Mouse (Mus musculus): Measurements from ENCODE around the gene Itpr1. TPM values are rescaled to one million over a fixed set of nuclear protein-coding genes. Genes with fewer than 3 reads are reported as not detected.

The Itpr1 gene
- polyA plus RNA-seq, 1 experiment, result 64.6 TPM

DNA sequence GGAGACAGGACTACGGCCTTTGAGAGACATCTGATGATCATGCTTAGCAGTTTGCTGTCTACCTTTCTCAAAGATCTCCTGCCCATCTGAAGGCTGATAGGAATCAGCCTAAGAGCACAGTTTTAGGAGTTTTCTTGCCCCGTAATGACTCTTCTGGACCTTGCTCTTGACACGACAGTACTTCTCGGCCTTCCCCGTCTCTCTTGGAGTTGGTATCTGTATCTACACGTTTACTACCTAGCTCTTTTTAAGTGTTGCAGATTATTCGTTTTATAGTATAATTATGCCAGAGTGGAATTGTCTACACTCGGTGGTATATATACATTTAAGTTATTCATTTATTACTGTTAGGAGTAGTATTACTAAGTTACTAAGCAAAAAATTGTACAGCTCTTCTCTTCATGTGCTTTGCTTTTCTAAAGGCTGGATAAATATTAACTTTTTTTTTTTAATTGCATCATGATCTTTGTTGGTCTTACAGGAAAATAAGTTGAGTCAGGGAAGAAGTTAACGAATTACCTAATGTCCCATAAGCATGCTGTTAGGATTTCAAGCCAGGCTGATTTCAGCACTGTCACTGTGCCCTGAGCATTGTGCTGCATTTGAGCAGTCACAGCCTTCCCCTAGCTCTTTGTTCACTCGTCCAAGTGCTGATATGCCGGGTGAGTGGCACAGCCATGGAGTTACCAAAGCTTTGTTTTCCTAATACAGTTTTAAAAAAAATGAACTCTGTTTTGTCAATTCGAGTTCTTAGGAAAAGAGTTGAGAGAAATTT is 64.9 kb downstream of the Itpr1 start:
- no peak for DNase-seq (ENCODE audit: low spot score)

DNA sequence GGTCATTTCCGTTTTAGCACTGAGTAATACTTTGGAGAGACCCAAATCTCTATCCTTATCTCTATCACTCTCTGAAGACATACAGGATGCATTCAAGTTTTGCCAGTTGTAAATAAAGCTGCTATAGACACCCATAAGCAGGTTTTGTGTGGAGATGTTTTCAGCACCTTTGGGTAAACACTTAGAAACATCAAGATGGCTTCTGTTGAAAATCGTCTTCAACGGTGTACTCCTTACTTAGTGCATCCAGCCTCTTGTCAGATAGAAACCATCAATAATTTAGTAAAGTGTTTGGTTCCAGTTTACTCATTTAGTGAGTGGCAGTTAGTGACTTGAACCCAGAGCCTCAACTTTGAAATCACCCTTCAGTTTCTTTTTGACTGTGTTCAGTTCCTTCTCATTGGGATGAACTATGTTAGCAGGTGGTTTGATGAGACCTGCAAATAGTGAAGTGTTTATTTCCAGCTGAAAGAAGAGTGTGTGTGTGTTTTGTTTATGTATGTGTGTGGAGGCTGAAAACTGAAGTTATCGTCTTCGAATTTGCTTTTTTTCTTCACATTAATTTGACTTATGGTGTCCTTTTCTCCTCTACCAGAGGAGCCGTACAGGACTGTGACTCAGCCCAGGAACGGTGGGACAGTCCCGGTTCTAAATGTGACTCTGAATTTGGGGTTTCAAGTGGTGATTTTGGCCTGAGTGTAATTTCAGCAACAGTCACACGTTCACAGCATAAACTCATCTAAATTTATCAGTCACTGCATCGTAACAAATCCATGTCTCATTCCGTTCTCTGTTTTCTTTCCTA is 66.1 kb downstream of the Itpr1 start:
- DNase-seq (ENCODE audit: low spot score), result no peak

DNA sequence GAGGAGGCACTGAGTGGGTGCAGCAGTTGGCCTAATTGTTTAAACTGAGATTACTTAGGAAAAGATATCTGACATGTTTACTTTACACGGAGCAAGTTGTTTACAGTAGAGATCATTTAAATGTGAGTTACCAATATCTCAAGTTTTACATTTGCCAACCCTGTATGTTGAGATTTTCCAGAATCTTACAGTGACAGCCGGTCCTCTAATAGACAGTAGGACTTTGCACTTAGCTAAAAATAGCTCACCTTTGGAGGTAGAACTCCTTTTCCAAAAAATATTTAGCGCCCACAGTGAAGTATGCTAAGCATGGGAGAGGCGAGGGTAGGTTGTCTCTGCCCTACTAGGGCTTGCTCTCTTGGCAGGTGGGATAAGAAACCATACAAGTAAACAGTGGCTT is 69.2 kb downstream of the Itpr1 start:
- DNase-seq (ENCODE audit: low spot score), result no peak

DNA sequence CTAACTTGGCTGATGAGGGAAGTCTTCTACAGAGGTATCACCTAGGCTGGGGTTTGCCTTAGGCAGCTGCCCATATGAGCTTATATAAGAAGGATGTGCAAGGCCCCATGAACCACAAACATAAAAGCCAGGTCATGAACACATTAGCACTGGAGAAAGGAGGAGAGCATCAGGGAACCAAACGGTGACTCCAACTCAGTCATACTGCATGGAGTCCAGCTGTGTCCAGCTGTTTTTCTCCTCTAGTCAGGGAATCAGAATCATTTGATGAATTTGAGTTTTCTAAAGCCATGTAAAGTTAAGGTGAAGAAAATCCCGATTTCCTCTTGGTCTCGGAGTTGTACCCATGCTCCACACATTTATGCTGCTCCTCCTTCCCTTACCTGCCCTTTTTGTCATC is 69.7 kb downstream of the Itpr1 start:
- DNase-seq (ENCODE audit: low spot score), result no peak

DNA sequence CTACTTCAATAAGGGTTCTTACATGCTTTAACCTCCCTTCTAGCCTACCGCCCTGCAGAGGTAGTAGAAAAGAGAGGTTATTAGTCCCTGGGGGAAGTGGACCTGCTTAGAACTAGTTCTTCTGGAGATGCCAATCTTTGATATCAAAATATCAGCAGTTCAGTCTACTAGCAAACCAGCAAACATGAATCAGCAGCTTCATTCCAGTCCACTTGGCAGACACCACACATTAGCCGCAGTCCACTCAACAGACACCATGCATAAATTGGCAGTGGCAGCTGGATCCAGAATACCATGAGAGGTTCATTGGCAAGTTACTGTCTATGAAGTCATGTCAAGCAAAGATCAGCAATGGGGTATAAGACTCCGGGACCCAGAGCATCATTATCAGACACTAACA is 71.8 kb downstream of the Itpr1 start:
- no peak for DNase-seq (ENCODE audit: low spot score)

DNA sequence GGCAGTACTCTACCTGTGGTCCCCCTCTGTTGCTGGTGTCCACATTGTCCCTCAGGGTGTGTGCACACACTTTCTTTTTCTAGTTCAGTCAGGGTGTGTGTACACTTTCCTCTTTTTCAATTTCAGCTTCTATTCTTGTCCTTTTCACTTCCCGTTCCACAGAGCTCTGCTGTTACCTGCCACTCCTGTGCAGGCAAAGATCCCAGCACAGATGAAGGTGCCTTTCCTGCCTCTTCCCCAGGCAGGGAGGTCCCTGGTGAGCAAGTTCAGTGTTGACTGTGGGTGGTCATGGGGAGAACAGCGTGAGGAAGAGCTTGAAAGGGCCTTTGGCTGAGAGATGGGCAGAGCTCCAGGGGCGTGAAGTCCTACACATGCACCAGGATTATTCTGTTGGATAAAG is 76.1 kb downstream of the Itpr1 start:
- DNase-seq (ENCODE audit: low spot score), result no peak

DNA sequence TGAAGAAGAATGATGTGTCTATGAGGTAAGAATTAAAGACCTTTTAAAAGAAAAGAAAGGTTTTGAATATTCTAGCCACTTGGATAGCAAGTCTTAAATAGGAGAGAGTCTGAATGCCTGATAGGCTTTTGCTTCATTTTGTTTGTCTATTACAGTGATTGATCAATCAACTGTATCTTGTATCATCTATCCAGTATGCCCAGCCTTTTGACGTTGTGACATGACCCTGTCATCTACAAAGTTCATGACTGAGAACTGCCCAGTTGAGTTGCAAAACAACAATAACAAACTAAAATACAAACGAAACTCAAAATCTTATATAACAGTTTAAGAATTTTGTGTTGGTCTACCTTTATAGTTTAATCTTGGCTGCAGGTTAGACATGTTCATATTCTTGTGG is 78.1 kb downstream of the Itpr1 start:
- no peak for DNase-seq (ENCODE audit: low spot score)

DNA sequence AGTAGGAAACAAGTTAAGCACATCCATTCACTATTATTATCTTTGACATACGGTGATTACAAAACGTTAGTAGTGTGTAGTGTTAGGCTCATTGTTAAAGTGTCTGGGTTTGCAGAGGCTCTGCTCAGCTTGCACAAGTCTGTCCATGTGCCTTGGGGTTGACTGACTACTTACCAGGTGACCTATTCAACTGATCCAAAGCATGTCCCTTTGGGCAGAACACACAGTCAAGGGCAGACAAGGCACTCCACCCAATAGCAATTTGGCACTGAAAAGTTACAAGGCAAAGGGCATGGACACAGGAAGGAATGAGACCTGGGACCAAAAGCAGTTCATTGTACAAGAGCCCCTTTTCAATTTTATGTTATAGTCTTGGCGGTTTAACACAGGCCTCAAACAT is 78.7 kb downstream of the Itpr1 start:
- DNase-seq (ENCODE audit: low spot score), result no peak

DNA sequence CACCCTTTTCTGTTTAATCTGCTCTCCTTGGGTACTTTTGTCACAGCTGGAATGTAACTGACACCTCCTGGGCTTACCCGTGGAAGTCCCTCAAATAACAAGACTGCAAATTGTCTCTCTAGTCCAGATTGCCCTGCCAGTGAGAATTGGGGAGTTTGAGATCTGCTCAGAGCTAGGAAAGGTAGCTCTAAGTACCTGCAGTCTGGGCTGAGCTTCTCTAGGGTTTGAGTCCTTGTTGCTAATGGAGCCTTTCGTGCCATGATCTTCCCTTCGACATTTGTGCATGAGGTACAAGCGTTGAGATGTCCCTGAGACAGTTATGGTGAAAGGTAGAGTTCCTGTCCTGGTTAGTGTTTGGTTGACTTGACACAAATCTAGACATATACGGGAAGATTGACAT is 89.0 kb downstream of the Itpr1 start:
- DNase-seq (ENCODE audit: low spot score), result no peak

DNA sequence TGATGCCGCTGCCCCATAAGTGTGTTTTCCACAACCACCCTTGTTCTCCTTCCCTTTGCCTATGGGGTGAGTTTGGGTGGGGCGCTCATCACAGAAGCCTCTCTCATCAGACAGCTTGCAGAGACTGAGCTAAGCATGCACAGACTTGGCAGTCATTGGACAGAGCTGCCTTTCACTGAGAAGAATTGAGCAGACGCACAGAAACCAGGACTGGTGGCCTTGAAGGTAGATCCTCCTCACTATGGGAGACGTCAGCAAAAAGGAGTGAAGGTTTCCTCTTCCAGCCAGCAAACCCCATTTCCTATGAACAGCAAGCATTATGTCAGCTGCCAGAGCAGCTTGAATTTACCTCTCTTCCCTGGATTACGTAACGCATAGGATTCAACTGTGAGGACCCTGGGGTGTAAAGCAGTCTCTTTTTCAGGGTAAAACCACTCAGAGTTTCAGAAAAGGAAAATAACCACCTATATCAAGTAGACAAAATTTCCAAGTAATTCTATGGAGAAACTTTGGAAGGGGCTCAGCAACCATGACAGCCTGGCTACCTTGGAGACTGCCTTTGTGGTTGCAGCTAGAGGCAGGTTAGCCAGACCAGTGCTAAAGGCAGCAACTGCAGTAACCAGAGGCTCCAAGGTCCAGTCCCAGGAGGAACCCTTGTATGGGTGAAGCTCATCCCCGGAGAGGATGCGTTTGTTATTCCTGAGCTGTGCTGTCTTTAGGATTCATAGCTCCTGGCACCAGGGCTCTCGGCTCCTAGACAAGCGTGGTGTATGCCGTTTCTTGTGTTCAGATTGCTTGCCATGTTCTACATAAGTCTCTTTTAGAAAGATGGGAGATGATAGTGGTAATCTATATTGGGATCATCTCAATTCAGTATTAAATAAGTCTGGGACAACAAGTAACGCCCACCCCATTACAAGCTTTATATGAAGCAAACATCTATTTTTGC is 91.0 kb downstream of the Itpr1 start:
- DNase-seq (ENCODE audit: low spot score), result no peak

DNA sequence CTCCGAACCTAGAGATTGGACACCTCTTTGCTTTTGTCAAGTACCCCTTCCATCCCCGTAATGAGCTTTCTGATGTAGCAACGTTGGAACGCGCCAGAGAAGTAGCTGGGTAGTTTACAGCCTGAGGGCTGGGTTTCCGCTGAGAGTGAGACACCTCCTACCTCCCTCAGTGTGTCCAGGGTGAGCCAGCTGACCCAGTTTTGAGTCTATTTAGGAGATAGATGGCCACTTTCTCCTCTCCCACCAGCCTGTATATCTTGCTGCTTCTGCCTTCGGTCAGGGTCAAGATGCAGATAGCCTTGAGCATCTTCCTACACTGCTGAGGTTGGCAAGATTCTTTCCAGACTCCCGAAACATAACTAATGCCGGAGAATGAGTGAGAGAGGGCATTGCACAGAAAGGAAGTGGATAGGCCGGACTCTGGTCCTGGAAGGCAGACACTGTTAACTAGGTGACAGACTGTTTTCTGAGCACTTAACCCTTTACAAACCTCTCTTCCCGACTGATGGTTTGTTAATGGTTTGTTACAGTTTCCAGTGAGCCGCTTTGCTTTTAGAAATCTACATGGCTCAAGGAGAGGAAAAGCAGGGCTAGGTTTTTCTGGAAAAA is 92.4 kb downstream of the Itpr1 start:
- no peak for DNase-seq (ENCODE audit: low spot score)

DNA sequence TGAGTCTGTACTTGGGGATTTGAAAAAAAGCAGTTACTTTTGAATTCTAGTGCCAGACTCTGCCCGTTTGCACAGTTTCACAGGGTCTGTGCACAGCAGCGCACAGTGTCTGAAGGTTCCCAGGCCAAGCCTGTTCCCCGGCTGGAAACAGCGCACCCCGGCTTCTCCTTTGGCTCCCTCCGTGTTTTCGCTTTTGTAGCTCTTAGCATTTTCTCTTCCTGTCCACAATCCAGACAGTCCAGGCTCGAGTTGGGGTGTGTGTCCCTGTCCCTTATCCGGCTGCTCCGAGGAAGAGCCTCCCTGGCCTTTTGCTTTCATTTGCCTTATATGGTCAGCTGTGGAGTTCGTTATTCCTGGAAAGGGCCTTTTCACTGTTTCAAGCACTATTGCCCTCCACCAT is 93.3 kb downstream of the Itpr1 start:
- DNase-seq (ENCODE audit: low spot score), result peak; percentile 36

DNA sequence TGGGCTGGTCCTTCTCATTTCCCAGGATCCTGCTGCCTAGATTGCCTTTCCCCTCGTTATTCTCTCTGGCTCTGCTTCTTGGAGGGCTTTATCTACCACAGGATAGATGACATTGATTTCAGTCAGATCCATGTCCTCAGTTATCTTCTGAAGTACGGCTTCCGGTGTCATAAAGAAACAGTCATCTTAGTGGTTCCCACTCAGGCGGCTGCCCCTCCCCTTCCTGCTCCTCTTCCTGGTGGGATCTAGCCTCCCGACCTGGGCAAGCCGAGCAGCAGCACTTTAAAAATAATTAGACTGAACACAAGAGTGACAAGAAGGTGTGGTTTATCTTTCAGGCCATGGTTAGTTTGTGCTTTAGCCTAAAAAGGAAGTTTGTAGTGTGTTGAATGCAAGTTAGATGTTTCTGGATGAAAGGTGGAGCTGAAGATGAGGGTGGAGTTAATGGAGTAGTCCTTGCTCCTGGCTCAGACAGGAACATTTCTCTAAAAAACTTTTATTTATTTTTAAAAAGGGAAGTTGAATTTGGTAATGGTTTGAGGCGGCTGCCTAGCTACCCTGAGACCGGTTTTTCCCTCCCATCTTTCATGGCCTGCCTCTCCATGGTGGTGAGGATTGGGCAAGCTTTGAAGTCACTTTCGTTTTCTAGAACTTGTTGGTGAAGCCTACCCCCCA is 94.2 kb downstream of the Itpr1 start:
- no peak for DNase-seq (ENCODE audit: low spot score)

DNA sequence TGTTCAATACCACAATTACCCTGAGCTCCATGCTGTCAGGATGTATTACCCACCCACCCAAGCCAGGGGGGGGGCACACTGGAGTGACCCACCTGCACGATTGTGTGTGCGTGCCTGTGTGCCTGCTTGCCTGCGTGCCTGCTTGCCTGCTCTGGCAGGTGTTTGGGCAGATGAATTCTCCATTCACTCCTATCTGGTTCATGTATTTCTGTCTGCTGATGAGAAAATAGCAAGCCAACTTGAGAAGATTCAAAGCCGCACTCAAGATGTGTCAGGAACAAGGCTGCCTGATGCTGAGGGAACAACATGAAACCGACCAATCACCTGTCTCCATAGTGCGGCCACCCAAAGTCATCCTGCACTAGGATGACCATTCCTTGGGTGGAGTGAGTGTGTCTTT is 94.9 kb downstream of the Itpr1 start:
- no peak for DNase-seq (ENCODE audit: low spot score)

DNA sequence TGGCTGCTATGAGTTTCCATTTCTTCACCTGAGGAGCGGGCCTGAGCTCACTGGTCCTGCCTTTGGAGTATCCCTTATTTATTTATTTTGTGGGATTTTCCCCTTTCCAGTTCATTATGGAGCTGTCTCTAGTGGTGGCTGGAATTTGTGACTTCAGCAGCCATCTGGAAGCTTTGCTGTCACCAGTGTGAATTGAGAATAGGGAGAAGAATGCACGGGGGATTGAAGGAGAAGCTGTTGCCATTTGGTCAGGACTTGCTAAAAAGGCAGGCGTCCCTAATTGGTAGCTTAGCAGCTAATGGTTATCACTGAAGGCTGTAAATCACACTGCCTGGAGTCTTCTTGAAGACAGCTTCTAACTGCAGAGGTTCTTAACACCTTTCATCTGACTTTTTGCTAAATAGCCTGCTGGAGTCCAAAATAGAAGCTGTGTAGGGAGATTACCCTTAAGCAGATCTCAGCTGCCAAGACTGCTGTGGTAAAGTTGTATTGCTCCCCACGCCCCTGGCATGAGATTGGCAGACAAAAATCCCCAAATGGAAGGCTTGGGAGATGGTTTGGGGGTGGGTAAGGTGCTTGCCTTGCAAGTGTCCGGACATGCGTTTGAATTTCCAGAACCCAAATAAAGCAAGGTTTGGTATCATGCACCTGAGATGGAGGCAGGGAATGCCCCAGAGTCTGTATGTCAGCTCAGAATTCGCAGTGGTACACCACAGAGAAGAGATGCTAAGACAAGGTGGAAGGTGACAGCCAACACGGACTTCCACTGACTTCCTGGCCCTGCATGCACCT is 96.7 kb downstream of the Itpr1 start:
- DNase-seq (ENCODE audit: low spot score), result no peak

DNA sequence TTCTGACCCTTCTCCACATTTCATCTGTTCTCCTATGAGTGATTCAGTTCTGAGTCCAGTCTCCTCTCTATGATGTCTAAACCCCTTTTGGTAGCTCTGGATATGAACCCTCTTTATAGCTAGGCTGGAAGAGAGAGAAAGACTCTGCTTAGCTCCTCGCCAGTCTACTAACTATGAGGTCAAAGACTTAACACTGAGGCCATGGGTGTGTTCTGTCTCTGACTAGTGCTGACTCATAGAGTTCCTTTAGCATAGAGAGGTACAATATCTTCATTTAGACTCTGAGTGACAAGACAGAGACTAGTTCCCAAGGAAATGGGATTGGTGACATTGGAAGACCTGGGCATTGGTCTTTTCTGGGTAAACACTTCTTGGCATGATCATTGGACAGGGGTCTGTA is 100.2 kb downstream of the Itpr1 start:
- DNase-seq (ENCODE audit: low spot score), result no peak

DNA sequence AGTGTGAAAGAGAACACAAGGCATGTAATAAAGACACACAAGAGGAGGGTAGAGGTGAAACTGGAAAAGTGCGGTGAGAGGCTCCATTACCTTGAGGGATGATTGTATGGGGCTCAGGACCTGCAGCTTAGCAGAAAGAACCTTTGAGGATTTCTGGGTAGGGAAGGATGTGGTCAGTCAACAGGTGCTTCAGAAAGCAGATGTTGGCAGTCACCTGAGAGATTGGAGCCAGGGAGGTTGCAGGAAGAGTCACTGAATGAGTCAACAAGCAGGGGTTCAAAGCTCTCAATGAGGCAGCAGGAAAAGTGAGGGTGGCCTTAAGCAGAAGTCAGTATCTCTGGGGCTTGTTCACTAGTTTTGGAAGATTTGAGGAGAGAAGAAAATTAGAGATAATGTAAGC is 101.1 kb downstream of the Itpr1 start:
- no peak for DNase-seq (ENCODE audit: low spot score)

DNA sequence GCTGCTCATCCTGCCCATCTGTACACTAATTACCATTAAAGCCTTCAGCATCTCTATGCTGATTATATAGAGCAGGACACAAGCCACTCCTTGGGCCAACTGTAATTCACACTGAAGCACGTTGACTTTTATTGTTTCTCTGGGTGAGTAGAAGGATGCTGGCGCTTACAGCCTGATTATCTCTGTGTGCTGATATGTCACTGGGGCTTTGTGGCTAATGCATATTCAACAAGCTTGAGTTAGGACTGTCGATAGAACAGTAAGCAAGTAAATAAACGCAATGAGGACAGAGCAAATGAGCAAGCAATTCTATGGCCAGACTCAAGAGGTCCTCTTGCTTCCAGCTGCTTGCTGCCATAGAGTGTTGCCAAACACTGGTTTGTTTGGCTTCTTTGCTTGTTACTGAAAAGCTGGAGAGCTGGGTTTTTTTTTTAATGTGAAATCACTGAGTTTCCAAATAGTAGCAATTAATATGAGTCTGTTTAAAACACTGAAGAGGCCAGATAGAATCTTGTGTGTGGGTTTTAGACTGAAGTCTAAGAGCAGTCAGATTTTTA is 103.5 kb downstream of the Itpr1 start:
- DNase-seq (ENCODE audit: low spot score), result no peak

DNA sequence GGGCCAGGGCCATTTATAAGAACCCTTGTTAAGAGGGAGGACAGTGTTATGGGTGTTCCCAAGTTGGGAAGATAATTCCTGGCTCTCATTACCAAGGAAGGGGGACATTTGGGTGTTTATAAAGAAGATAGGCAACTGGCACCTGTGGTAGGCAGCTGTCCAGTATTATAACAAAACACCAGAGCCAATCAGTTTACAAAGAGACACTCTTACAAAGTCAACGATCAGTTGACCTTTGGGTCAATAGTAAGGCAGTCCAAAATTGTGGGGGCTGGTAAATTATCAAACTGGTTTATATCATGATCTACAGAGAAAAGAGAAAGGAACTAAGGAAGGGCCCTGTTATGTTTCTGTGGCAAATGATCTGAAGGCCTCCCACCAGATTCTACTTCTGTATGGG is 104.1 kb downstream of the Itpr1 start:
- no peak for DNase-seq (ENCODE audit: low spot score)

DNA sequence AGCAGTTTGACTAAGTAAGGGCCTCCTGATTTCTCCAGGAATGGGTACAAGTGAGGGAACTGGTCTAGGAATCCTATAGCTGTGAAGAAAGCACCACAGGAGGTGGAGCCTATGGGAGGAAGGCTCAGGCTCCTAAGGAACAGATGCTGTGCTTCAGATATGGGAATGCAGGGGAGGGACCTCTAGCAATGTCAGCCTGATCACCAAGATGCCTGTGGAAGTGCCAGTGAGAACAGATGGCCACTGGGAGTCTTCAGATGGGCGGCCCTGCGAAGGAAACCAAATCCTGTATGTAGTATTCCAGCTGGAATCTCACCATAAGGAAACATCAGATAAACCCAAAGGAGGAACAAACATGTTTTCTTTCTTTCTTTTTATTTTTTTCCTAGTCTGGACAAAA is 108.8 kb downstream of the Itpr1 start:
- DNase-seq (ENCODE audit: low spot score), result no peak

Data from urinary bladder, adult 2 months (tissue).